Mouse (Mus musculus): ENCODE measurements around the gene Sgms1.

Gene Sgms1

DNA sequence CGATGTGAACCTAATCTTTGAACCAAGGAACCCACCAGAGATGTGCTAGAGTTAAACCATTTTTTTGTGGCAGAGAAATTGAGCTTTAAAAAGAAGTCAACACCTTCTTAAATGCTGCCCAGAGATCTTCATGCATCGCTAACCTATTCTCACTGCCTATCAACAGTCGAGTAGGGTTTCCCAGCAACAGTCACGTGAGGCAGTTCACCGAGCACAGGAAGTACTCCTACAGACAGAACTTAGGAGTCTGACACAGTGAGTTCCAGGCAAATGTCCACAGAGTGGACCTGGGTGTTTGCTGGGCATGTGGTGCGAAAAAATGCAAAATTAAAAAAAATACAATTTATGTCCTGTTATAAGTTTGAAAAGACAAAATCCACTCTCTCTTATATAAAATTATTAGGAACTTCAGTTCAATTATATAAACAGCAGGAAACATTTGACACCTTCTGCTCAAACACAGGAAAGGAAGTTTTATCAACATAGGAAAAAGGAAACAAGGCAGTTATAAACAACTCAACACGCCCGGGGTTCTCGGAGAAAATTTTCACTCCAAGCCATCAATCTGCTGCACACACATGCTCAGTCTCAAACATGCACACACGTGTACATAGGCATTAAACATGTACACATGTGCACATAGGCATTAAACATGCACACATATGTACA is 64.3 kb downstream of the Sgms1 start:
- DNase-seq (ENCODE audit: low read depth) = peak; percentile 46

DNA sequence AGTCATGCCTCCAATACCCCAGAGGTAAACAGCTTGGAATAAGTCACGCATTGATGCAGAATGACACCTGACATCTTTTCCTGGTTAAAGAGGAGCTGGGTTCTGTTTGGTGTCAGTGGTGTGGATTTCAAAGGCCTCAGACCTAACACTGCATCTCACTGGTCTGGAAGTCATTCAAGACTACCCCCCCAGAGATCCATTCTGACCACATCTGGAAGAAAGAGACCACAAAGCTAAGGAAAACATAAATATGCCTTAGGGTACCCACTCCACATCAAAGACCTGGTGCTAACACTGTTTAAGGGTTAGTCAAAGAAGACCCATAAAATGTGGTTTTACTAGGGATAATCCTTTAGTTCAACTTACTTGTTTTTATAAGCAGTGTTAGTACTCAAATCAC is 65.0 kb downstream of the Sgms1 start:
- DNase-seq (ENCODE audit: low read depth) = no peak

DNA sequence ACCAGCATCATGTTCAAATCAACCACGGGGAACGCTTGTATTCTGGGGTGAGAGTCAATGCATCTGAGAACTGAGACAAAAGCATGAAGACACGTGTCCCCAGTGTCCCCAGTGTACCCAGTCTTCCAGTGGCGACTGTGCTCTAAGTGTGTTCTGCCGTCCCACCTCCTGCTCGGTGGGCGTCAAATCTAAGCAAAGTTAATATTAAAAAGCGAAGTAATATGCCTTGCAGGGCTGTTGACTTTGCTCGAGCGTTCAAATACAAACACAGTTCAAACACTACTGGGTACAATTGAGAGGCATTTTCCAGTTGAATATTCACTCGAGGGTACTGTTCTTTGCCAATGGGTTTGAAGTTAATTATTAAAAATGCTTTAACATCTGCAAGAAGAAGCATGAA is 66.4 kb downstream of the Sgms1 start:
- no peak for DNase-seq (ENCODE audit: low read depth)

DNA sequence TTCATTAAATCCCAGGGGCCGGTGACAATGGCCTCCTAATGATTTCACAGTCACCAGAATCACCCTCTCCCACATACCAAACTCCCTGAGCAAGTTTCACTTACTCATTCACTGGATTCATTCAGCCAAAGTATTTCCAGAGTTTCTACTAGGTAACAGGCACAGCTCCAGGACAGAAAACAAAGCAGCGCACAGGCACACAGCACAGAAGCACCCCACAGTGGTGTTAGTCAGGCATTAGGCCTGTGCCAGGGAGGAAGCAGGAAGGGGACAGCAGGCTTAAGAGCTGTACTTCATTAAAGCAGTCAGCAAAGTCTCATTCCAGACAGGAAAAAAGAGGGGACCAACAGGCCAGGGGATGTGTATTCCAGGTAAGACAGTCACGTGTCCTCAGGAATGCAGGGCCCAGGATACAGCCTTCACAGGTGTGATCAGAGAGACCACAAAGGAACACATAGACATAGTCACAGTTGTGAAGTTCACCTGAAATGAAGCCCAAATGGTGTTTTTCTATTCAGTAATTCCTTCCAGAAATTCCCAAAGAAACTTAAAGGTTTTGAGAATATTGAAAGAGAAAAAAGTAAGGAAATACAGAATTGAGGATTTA is 67.0 kb downstream of the Sgms1 start:
- DNase-seq (ENCODE audit: low read depth) = no peak

DNA sequence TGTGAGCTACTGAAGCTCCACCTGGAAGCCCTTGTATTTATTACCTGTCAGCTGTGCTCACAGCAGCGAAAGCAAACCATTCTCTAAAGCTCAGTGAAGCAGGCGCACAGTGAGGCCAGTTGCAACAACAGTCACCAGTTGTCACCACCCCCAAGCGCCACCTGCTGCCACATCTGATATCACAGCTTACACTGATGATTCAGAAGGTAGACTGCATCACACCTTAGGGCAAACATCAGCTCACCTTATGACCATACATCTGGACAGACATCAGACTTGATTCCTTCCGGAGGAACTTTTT is 69.2 kb downstream of the Sgms1 start:
- peak; percentile 73 for DNase-seq (ENCODE audit: low read depth)

DNA sequence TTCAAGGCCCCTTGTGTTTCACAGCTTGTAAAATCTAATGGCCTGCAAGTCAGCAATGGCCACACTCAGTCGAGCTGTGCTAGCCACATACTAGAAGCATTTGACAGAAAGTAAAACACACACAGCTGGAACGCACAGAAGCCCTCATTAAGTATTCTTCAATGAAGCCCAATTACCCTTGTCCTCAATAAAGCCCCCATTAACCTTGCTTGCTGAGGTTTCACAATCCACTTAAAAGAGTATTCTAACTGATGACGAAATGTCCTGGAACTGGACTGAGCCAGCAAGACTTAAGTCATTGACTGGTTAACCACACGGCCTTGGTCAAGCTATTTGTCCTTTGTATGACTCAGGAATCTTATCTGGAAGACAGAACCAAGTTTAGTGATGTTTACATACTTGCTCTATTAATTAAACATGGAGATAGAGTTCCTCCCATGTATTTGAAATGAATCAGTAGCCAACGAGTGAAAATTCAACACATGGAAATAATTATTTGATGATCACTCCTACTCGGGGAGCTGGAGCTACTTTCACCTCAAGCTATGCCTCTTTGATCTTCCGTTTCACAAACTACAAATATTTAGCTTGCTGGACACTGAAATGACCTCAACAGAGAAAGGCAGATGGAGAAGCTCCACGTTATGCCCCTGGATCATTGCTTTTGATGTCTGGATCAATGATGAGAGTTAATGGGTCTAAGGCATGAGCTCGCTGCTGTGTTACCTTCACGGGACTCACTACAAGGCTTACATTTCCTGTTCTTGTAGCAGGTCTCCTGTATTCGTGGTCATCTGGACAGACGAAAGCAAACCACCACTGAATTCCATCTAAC is 69.8 kb downstream of the Sgms1 start:
- DNase-seq (ENCODE audit: low read depth) = peak; percentile 96

DNA sequence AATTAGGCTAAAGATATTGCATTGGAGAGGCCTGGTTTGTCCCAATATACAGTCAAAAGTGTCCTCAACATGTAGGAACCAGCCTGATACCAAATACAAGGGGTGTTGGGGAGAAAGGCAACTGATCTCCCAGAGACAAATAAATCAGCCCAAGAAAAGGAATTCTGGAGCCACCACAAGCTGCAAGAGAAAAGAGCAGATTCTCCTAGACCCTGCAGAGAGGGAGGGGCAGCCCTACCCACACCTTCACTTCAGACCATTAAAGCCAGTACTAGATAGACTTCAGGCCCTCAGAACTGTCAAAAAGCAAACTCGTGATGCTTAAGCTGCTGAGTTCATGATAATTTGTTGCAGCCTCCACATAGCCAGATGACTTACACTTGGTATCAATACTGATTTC is 70.5 kb downstream of the Sgms1 start:
- no peak for DNase-seq (ENCODE audit: low read depth)

DNA sequence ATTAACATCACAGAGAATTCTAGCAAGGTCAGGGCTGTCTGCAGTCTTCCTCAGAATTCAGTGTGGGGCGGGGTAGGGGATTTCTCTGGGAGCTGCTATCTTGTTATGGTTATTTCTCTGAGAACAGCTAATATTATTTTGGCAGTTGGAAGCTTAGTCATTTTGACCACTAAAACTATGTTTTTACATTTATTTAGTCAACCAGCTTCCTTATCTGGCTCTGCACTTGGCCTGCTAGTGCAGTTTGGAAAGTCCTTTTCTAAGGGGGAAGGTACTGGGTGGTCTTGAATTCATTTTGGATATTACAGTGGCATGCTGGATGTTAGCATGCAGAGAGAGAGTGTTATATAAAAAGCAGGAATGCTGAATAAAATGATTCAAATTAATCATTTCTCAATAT is 72.2 kb downstream of the Sgms1 start:
- DNase-seq (ENCODE audit: low read depth) = peak; percentile 69

DNA sequence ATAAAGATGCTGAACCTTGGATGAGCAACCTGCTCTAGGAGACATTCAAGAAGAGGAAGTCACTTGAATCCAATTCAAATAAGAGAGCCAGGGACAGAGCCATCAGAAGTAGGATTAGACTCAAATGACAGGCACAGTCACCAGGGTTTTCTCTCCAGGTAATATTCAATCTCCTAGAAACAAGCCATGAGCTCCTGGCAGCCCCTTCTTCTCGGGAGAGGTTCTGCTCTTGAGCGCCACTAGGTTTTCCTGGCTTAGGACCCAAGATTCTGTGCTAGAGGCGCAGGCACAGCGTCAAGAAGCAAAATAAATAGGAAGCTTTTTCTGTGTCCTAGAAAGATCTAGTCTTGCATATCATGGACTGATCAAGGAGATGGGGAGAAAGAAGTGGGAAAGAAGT is 76.2 kb downstream of the Sgms1 start:
- DNase-seq (ENCODE audit: low read depth) = no peak

DNA sequence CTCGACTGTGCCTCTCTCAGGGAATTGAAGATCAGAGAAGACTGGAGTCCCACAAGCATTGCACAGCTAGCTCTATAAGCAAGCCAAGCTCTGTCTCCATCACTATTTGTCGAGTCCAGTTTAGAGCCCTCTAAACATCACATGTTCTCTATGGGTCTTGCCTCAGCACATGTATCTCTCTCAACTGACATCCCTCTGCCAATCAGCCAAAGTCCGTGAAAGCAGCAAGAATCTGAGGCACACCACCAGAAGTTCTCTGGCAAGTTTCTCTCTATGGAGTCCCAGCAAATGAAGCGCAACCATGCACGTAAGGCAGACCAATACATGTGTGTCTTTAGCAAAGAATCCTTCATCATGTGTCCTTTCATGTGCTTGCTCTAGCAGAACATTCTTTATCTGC is 77.8 kb downstream of the Sgms1 start:
- DNase-seq (ENCODE audit: low read depth) = no peak

DNA sequence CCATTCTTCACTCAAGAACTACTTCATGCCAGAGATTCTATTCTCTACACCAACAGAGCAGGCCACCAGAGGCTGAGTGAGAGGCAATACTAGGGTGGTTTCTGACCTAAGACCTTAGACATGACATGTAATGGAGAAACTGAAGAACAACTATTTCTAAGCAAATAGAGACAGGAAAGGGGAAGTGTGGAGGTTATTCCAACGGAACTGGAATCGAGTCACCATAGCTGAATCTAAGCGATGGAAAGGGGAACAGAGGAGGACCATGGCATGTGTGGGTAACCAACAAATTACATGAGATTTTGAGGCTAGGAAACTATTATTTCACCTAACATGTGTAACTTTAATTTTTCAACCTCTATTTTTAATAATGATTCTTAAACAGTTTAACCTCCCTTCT is 78.5 kb downstream of the Sgms1 start:
- peak; percentile 59 for DNase-seq (ENCODE audit: low read depth)

DNA sequence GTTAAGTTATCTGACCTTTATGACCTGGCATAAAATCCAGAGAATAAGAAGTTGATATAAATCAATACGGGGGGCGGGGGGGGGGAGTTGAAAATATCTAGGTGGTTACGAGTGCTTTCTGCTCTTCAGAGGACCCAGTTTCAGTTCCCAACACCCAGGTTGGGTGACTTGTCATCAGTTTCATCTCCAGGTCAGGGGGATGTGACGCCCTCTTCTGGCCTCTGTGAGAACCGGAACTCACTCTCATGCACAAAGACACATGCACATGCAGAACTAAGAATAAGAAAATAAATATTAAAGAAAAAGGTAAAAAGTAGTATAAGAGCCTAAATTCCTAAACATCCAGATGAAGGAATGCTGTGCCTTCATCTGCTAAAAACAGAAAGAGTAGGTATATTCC is 79.0 kb downstream of the Sgms1 start:
- no peak for DNase-seq (ENCODE audit: low read depth)

DNA sequence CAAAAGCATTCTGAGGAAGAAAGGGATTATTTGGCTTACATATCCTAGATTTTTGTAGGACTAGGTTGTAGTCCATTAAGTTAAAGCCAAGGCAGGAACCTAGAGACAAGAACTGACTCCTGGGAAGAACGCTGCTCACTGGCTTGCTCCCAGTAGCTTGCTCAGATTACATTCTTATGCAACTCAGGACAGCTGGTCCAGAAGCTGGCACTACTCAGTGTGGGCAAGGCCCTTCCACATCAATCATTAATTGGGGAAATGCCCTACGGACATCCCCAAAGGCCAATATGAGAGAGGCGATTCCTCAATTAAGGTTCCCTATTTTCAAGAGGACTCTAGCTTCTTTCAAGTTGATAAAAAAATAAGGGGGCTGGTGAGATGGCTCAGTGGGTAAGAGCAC is 80.2 kb downstream of the Sgms1 start:
- DNase-seq (ENCODE audit: low read depth) = peak; percentile 31

DNA sequence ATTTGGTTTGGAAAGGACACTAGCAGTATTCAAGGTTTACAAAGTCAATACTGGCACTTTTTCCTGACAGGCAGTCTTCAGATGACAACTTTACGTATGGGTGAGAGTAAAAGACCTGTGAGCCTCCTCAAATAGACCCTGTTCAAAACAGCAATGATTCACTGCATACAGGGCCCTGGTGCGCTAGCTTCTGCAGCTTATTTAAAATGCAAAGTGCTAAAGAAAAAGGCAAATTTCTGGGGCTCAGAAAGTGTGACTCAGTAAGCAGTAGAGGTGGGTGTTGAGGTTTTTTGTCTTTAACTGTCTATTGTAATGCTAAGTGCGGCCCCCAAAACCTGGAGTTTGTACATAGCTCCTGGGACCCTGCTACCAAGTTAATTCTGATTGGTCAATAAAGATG is 81.2 kb downstream of the Sgms1 start:
- DNase-seq (ENCODE audit: low read depth) = no peak

DNA sequence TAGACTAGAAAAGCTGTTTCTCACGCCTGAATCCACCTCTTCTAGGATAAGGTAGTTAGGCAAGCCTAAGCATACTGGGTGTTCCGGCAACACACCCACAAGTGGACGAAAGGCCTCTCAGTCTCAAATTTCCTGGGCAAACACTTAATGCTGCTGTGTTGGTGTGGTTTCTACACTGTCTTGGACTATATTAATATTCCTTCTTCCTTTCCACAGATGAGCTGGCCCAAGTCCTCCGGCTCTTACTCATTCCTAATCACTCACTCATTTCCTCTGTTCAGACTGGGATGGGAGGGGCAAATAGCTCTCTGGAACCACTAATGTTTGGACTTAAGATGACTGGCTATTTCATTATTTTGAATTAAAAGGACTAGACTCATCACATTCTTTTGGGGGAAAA is 84.6 kb downstream of the Sgms1 start:
- peak; percentile 92 for DNase-seq (ENCODE audit: low read depth)

DNA sequence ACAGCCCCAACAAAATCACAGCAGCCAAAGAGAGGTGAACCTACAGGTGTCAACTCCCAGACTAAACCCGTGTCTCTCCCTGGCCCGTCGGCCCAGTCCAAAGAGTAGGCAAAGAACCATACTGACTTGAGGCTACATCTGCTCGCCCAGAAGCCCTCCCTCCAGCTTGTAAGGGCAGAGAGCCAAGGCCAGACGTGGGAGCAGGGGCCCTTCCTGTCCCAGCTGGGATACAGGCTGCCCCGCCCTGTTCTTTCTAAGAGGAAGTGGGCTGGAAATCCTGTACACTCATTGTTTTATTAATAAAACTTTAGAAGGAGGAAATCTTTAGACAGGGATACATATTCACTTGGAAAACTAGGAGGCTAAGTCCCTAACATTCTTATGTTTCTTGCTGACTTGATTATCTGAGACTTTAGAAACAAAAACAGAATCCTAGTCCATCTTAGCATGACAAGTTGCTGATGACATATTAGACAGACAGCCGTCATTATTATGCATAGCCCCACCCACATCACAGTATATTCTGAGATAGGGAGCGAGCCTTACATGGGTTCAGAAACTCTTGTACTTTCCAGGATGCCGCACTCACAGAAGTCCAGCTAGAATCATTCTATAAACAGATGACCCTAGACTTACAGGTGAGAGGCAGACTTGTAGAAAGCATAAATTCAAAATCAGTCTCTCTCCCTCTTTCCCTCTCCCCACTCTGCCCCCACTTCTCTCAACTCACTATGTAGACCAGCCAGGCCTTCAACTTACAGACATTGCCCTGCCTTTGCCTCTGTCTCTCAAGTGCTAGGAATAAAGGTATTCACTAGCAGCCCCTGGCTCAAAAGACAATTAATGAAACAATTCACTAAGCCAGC is 85.3 kb downstream of the Sgms1 start:
- peak; percentile 88 for DNase-seq (ENCODE audit: low read depth)

DNA sequence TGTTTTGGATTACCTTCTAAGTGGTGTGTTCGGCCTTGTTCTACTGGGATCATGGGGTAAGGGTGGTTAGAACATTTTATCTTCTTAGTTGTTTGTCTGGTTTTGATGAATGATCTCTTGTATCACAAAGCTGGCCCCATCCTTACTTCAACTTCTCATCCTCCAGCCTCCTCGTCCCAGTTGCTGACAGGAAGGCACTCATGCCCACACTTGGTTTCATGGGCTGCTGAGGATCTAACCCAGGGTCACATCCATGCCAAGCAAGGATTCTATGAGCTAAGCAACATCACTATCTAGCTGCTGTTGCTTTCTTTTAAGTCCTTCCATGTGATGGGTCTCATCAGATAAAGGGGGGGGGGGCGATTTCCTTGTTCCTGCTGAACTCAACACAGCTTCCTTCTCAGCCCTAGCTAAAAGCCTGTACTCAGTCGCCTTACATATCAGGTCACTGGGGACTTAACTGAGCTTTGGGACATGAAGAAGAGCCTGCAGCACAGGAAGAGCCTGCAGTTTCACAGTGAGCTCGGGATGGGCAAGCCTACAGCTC is 86.6 kb downstream of the Sgms1 start:
- DNase-seq (ENCODE audit: low read depth) = no peak

DNA sequence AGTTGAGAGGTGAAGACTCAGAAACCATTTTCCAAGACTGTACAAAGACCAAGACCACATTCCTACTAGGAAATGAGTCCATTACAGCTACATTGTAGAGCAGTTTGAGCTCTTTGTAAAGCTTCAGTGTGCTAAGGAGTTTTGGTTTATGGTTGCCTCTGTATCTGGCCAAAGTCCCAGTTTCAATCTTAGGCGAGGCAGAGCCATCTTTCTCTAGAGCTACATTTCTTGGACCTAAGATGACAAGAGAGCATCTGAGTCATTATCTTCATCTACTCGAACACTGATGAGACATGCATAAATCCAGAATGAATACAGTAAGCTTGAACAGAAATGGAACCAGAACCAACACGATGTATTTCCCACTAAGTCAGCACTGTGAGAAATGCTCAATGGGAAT is 87.9 kb downstream of the Sgms1 start:
- no peak for DNase-seq (ENCODE audit: low read depth)

DNA sequence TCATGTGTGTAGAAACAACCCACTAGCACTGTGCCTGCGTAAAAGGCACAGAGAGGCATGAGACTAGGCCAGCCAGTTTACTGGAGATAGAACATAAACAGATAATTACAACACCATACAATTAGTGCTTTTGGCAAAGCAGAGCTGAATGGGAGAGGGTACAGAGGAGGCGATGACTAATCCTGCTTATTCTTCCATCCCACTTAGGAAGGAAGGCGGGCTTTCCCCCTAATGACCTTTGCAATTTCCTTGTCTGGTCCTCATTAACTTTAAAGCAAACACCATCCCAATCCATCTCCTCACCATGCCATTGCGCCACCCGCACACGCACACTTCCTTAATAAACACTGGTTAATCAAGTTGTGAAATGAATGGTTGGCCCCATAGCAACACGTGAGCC is 91.3 kb downstream of the Sgms1 start:
- peak; percentile 81 for DNase-seq (ENCODE audit: low read depth)

DNA sequence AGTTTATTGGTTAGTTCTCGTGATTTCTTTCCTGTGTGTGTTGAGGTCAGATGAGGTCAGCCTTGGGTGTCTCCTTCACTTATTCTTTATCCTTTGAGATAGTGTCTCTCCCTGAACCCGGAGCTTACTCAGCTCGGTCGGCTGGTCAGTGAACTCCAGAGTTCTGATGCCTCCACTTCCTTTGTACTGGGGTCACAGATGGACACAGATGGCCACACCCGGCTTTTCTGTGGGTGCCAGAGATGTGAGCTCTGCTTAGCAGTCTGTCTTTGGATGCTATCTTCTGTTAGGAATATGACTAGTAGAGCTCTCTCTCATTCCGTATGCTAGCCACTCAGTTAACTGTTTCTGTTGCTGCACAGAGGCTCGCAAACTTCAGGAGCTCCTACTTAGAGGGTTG is 92.7 kb downstream of the Sgms1 start:
- no peak for DNase-seq (ENCODE audit: low read depth)

DNA sequence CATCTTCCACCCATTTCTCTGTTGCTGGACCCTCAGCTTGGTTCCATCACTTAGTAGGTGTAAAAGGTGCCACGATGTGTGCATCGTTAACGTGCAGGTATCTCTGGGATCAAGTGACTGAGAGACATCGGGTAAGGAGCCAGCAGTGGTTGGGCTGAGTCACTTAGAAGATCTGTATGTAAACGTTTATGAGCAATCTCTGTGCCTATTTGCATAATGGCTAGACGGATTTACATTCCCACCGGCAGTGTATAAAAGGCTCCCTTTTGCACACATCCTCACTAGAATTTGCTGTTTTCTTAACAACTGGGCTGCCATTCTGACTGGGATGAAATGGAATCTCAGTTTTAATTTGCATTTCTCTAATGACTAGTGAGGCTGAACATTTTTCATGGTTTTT is 93.9 kb downstream of the Sgms1 start:
- no peak for DNase-seq (ENCODE audit: low read depth)

All from 416B (cell line).